Mouse (Mus musculus) kidney, adult 8-10 months (tissue): ENCODE data around the gene Ugt2b5.
A peak's percentile ranks its signal among the peaks of the same experiment; 100 is the strongest.
"Not testable (repeated sequence)": the region's sequence is repeated elsewhere in the genome, so short reads cannot be mapped to it uniquely, and the experiment has no call there.

Experiments
- DNase-seq, 2 experiments: peaks; one replicate each; pipeline ENCODE4 v3.0.0; 2022

The Ugt2b5 gene

DNA sequence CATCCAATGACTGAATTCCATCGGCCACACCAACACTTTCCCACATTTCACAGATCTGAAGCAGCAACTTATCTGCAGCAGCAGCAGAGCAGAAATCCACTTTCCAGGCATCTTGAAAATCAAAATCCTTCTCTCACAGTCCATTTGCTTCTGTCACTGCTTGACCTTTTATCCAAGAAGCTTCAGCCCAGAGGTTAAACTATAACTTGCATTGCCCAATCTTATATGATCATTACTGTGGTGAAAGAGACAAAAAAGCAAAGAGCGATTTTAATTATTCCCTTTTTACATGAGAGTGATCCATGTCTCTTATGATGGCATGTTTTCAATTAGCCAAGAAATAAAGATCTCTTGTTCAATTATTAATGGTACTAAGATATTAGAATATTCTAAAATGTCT lies at the start of gene Ugt2b5:
Gene Ugt2b5 (minus strand): TSS at position 123 of the 400 bp plus-strand sequence.
- DNase-seq, result not testable (repeated sequence)

DNA sequence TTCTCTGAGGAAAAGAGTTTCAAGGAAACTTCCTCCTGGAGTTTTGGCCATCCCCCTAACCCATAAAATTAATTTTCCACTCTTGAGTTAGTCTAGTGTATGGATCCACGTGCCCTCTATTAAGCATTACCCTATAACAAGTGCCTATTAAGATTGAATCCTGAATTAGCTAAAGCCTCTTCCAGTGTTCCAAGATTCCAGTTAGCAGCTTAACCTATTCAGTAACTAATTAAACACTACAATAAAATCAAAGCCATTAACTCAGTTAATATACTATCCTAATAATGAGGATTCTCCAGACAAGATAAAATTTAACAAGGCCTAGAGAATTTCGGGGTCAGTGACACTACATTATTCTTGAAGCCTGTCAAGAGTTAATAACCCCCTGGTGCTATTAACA lies 35.7 kb upstream of the Ugt2b5 start:
- DNase-seq, result peak in 1 of 2 experiments; percentile 3

DNA sequence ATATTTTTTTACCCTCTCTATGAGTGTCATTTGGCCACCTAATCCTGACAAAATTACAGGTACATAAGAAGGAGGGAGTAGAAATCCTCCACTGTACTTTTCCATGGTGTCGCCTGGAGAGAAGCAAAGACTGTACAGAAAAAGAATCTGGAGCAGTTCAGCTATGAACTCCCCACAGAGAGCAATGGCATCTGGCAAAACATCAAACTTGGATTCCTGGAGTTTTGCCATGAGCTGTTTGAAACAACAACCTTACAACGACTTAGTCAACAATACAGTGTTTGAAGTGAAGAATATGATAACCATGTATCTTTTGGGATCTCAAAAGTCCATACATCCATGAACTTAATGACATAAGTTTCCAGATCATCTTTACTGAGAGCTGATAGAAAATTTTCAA lies 34.6 kb upstream of the Ugt2b5 start:
- DNase-seq, result peak; percentile 30 to 59

DNA sequence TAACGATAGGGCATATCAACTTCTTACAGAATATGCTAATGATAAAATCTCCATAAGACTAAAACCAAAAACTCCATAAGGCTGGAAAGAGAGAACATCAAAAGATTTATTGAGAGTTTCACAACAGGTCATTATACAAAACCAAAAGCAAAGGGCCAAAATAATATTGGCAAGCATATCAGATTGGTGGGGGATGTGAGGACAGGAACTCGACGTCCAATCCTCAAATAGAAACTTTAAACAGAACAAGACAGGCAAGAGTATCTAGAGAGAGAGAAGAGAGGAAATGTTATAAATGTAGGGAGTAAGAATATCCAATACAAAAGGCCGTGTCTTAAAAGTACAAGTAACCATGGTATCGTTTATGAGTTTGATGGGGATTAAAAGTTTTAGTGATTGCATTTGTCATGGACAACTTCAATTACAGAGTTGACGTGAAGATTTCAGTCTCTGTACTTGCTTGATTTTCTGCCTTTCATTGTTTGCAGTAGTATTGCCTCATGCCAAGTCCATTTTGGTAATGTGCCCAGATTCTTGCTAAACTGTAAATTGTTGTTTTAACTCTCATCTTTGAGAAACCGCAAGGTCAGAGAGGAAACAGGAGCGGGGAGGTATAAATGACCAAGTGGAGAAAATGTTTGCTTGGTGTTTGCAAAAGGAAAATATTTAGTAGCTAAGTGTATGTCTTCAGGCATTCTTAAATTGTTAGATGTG lies 7.8 kb upstream of the Ugt2b5 start:
- peak; percentile 9 to 15 for DNase-seq

DNA sequence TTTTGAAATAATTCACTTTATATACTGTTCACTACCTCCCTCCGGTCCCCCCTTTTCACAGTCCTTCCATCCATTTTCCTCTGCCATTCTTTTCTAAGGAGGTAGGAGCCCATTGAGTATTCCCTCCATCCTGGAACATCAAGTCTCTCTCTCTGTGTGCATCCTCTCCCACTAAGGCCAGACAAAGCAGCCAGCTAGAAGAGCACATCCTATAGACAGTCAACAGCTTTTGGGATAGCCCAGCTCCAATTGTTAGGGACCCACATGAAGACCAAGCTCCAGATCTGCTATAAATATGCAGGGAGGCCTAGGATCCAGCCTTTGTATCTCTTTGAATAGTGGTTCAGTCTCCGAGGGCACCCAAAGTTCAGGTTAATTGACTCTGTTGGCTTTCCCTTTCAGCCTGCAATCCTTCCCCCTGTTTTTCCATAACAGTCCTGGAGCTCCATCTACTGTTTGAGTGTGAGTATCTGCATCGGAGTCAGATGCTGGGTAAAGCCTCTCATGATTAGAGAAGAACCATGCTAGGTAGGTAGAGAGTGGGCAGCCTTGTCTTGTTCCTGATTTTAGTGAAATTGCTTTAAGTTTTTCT lies 2.8 kb upstream of the Ugt2b5 start:
- peak; percentile 13 to 30 for DNase-seq

DNA sequence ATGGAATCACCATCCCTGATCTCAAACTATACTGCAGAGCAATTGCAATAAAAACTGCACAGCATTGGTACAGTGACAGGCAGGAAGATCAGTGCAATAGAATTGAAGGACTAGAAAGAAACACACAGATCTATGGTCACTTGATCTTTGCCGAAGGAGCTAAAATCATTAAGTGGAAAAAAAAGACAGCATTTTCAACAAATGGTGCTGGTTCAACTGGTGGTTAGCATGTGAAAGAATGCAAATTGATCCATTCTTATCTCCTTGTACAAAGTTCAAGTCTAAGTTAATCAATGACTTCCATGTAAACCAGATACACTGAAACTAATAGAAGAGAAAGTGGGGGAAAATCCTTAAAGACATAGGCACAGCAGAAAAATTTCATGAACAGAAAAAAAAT lies 36.4 kb downstream of the Ugt2b5 start:
- not testable (repeated sequence) for DNase-seq

DNA sequence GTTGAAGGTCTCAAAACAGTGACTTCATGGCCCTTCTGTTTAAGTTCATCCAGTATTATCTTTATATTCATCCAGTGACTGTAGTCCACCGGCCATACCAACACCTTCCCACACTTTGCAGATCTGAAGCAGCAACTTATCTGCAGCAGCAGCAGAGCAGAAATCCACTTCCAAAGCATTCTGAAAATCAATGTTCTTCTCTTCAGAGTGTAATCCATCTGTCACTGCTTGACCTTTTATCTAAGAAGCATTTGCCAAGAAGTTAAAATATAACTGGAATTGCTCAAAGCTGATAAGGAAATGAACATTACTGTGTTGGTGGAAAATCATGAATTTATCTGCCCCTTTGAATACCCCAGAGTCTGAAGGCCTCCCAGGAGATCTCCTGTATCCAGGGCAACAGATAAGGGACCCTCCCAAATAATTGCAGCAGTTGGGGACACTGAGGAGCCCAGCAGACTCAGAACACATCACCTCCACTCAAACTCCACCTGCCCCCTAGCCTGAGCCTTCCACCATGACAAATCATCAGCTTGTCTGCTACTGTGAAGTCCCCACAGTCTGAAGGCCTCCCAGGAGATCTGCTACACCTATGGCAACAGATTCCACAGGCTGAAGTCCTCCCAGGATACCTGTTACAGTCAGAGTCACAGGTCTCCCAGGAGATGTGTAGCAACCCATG lies 47.6 kb downstream of the Ugt2b5 start, which contains the start of gene Ugt2b36:
Gene Ugt2b36 (minus strand): TSS at position 210 of the 682 bp plus-strand sequence.
- no peak for DNase-seq

DNA sequence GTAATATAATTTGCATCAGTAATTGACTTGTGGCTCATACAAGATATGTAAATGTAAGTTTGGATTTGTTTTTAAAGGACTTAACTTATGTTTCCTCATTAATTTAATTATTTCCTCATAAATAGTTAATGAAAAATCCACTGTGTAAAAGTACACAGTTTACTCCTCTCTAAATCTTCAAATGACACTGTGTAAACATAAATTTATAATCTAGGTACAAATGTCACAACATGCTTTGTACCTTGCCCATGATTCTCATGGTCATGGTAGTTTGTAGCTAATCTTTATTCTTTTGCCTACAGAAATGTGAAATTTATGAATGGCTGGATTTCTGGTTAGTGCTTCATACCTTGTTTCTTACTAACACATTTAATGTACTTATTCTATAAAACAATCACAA lies 49.0 kb downstream of the Ugt2b5 start:
- DNase-seq, result no peak

DNA sequence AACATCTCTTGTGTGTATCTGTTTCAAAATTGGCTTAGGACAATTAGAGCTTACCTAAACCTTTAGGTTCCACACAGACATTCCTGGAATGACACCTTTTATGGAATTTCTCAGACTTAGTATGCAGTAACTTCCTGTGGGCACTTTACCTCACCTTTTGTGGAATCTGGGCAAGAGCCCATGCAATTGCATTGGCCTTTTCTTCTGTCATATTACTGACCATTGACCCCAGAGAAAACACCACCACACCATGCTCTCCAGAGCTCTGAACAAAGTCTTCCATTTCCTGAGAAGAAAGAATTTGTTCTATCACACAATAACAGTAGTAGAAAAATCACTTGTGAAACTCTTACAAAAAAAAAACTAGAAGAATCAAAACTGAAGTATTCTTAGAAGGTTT lies 50.9 kb downstream of the Ugt2b5 start:
- DNase-seq, result no peak

DNA sequence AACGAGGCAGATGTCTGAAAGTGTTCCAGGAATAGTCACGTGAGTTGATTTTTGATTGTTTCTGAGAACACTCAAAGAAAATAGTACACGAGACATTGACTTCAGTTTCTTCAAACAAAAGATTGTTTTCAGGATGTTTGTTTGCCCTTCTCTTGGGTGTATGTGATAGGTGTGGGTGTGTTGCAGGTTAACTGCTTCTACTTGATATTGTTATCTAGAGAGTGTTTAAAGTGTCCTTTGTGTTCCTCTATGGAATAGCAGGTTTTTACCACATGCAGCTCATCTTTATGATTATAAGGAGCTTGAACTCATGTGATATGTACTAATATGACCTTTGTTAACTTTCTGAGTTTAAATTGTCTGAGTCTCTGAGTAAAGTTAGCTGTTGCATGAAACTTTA lies 53.8 kb downstream of the Ugt2b5 start:
- no peak for DNase-seq
